Mouse (Mus musculus) right cerebral cortex, postnatal 4 days (tissue): ENCODE data around the gene Wdr95.
"Not testable (repeated sequence)": the region's sequence is repeated elsewhere in the genome, so short reads cannot be mapped to it uniquely, and the experiment has no call there.

ENCODE experiments used
- DNase-seq: peaks from one replicate; pipeline ENCODE4 v3.0.0-alpha.2; 2022

Gene Wdr95

GRCm38 (mm10) chr5:149520806-149521205, 7.7 kb upstream of the Wdr95 start:
- DNase-seq, result no peak

- DNase-seq, result no peak
Measured at GRCm38 (mm10) chr5:149523856-149524241, 4.6 kb upstream of the Wdr95 start.

- peak; percentile 82 for DNase-seq
Measured at GRCm38 (mm10) chr5:149524242-149524858, 4.1 kb upstream of the Wdr95 start.

- no peak for DNase-seq
Measured at GRCm38 (mm10) chr5:149525055-149525785, 3.3 kb upstream of the Wdr95 start.

GRCm38 (mm10) chr5:149526467-149526951, 2.0 kb upstream of the Wdr95 start:
- DNase-seq, result no peak

GRCm38 (mm10) chr5:149527292-149527691, 1.2 kb upstream of the Wdr95 start:
- not testable (repeated sequence) for DNase-seq

GRCm38 (mm10) chr5:149533847-149534246, 5.4 kb downstream of the Wdr95 start:
- no peak for DNase-seq

- DNase-seq, result no peak
Measured at GRCm38 (mm10) chr5:149536005-149536404, 7.5 kb downstream of the Wdr95 start.

GRCm38 (mm10) chr5:149537796-149538511, 9.5 kb downstream of the Wdr95 start:
- peak; percentile 58 for DNase-seq

- DNase-seq, result peak; percentile 20
Measured at GRCm38 (mm10) chr5:149538531-149538930, 10.1 kb downstream of the Wdr95 start.

GRCm38 (mm10) chr5:149539051-149539450, 10.6 kb downstream of the Wdr95 start:
- DNase-seq, result no peak

GRCm38 (mm10) chr5:149551179-149551578, 22.7 kb downstream of the Wdr95 start:
- no peak for DNase-seq

GRCm38 (mm10) chr5:149552742-149553141, 24.3 kb downstream of the Wdr95 start:
- DNase-seq, result peak; percentile 48

- no peak for DNase-seq
Measured at GRCm38 (mm10) chr5:149553373-149553772, 24.9 kb downstream of the Wdr95 start.

GRCm38 (mm10) chr5:149554397-149554796, 25.9 kb downstream of the Wdr95 start:
- no peak for DNase-seq

- DNase-seq, result no peak
Measured at GRCm38 (mm10) chr5:149560903-149561588, 32.6 kb downstream of the Wdr95 start.

GRCm38 (mm10) chr5:149566026-149566425, 37.5 kb downstream of the Wdr95 start:
- DNase-seq, result no peak

- no peak for DNase-seq
Measured at GRCm38 (mm10) chr5:149566957-149567356, 38.5 kb downstream of the Wdr95 start.

- DNase-seq, result no peak
Measured at GRCm38 (mm10) chr5:149568993-149569392, 40.5 kb downstream of the Wdr95 start.

- no peak for DNase-seq
Measured at GRCm38 (mm10) chr5:149576977-149577376, 48.5 kb downstream of the Wdr95 start.

- DNase-seq, result no peak
Measured at GRCm38 (mm10) chr5:149577449-149577848, 49.0 kb downstream of the Wdr95 start.

GRCm38 (mm10) chr5:149582642-149583262, 54.3 kb downstream of the Wdr95 start:
- DNase-seq, result no peak

GRCm38 (mm10) chr5:149583507-149583906, 55.0 kb downstream of the Wdr95 start:
- no peak for DNase-seq
